Mouse (Mus musculus) embryo, embryonic 9.5 days (tissue): ENCODE measurements around the gene Cd84.
"Not testable (repeated sequence)": the region's sequence is repeated elsewhere in the genome, so short reads cannot be mapped to it uniquely, and the experiment has no call there.

ENCODE experiments used
- DNase-seq: peaks from one replicate; pipeline ENCODE4 v3.0.0-alpha.2; 2017; ENCODE audit errors: extremely low spot score

The Cd84 gene

DNA sequence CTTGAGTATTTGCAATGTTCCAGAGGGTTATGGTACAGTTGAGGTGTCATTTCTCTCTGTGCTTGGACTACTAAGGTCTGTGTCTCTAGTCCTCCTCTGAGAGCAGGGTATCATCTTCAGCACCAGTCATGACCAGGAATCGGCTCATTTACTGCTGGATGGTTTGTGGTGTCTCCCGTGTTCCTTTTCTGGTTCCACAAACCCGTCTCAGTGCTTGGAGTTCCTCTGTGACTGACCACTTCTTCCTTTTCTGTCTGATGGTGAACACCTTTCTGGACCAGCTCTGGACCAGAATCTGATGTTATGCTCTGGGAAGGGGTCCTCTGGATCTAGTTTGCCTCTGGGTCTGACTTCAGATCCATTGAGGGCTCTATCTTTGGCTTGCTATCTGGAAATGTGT lies at the start of gene Cd84:
Gene Cd84 (plus strand): TSS at position 210 of the 400 bp plus-strand sequence.
- DNase-seq: no peak

DNA sequence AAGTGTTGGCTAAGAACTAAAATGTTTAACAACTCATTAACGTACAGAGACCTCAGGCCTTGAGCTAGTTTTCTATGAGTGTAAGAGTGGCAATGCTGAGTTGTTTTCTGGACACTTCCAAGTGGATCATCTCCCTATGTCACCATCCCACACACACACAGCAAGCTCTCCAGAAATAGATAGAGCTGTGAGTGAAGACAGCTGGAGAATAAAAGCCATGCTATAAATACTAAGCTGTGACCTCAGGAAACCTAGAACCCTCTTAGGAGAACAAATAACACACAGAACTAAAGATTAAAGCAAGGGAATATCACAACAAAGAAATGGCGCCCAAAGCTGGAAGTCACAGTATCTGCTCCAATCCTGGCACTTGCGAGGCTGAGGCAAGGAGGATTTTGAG lies 48.0 kb upstream of the Cd84 start:
- DNase-seq: no peak

DNA sequence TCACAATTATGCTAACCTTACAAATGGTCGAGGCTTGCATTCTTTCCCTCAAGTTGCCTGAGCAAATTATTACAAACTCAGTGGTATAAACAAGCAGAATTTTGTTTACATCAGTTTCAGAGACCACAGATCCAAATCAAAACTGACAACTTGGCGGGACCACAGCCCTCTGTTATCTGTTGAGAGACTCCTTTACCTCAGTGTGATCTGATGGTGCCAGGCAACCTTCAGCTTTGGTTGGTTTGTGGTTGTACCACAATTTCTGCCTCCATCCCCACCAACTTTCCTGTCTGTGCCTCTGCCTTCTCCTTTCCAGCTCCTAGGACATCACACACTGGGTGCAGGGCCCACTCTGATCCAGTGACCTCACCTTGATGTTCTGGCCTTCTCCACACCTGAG lies 43.3 kb upstream of the Cd84 start:
- DNase-seq: no peak

DNA sequence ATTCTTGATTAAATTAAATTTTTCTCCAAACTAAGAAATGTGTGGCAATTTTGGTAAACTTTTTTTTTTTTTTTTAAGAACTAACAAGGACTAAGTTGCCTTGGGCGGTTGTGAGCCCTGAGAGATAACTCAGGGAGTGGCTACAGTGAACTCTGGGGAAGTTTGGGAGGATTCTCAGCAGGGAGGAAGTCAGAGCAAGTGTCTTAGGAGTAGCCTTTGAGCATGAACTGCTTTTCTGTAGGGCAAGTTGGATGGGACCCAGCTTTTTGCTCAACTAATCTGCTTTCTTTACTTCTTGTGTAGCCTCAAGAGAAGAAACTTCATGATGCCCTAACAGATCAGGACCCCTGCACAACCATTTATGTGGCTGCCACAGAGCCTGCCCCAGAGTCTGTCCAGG lies 41.7 kb upstream of the Cd84 start:
- DNase-seq: no peak

DNA sequence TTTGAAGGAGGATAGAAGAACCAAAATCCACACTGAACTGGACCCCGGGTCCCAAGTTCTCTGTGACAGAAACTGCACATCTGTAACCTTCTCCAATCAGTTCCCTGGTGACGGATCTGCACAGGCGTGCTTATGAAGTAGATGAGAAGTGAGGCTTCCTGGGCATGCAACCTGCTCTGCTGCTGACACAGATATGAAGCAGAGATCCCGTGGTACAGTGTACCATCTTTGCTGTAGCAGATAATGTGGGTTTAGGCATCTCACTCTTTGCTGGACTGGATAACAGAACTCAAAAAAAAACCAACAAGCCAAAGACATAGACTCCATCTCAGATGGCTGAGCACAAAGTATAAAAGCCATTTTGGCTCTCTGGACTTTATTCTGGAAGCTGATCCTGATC lies 39.8 kb upstream of the Cd84 start:
- no peak for DNase-seq

DNA sequence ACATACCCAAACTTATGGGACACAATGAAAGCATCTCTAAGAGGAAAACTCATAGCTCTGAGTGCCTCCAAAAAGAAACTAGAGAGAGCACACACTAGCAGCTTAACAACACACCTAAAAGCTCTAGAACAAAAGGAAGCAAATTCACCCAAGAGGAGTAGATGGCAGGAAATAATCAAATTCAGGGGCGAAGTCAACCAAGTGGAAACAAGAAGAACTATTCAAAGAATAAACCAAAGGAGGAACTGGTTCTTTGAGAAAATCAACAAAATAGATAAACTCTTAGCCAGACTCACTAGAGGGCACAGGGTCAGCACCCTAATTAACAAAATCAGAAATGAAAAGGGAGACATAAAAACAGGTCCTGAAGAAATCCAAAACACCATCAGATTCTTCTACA lies 28.4 kb upstream of the Cd84 start:
- DNase-seq: not testable (repeated sequence)

DNA sequence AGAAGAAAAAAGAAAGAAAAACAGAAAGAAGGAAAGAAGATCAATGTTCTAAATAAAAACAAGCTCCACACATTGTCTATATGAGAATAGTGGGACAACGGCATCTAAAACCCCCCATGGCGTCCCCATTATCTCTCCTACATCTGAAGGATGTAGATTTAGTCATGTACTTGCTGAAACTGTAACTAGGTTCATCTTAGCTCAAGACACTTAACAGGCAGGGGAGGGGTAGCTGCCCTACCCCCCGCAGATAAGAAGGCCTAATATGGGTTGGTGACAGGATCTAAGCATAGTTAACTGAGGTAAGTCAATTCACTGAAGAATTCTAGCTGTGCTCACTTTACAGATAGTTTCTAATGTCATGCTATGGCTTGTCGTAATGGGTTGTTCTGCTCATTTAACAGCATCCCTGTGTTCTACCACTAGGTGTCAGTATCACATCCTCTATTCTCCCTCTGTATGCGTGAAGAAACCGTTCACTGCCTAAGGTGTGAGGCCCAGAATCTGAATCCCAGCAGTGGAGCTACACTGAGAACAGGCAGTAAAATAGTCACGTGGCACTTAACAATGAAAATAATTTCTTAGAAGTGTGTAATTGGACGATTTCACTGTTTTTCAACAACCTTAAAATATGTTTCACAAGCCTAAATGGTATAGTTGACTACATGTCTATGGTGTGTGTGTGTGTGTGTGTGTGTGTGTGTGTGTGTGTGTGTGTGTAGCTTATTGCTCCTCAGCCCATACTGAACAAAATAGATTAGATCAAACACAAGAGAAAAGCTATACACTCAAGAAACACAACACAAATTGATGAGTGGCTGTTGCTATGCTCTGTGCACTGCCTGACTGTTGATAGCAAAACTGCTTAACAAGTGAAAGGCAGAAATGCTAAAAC lies 23.7 kb upstream of the Cd84 start:
- DNase-seq: peak; percentile 69

DNA sequence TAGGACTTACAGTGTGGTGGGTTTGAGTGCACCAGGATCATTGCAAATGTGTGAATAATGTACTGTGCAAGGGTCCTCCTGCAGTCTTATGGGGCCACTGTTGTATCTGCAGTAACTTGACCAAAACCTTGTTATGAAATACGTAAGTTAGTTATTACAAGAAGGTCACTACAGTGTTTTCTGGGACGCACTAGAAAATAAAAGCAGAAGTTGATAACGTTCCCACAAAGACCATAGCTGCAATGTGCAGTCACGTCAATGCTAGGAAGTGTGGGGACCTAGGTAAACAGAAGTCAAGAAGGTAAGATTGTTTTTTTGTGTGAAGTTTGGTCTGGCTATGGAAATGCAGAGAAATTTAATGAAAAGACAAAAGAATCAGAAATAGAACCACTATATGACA lies 22.5 kb upstream of the Cd84 start:
- no peak for DNase-seq

DNA sequence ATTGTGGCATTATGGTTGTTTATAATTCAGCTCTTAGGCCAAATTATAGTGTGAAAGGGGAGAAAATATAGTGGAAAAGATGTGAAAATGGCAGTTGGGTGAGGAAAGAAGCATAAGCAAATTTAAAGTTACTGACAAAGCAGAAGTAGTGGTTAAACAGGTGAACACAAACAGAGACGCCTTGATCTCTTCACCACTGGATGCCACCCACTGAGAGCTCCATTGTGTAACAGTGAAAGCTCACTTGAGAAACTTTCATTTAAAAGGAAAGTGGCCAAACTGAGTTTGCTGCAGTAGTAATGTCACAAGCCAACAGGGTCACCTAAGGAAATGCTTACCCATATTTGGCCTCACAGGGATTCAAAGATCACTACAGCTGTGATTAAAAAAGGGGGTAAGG lies 18.2 kb upstream of the Cd84 start:
- no peak for DNase-seq

DNA sequence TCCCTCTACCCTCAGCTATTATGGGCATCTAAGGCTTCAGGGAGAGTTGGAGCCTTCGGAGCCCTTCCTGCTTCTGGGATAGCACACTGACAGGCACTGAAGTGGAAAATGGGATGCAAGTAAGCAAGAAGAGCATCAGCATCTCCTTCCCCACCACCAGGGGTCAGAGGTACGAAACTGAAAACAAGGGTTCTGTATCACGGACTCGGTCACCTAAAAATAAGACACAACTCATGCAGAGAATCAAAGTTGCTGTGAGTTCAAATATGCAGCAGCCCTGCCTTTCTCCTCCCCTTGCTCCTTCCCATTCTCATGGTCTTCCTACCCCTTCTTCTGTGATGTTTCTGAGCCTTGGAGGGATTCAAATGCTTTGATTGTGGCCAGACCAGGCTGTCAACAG lies 14.0 kb upstream of the Cd84 start:
- DNase-seq: no peak

DNA sequence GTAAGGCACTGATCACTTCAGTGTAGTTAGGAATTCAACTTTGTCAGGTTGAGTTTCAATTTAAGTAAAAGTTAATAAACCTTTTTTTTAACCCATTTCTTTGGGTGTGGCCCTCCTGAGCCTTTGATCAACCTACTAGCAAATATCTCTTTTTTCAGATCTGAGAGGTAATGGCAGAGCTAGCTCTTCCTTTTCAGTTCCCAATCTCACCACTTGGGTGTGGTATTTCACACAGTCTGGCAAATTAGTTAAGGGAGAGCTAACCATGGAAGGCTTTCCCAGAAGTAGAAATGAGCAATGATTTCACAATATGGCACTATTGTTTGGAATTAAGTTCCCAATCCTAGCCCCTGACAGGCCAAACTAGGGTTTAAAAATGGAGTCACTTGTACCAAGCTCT lies 13.3 kb upstream of the Cd84 start:
- peak; percentile 22 for DNase-seq

DNA sequence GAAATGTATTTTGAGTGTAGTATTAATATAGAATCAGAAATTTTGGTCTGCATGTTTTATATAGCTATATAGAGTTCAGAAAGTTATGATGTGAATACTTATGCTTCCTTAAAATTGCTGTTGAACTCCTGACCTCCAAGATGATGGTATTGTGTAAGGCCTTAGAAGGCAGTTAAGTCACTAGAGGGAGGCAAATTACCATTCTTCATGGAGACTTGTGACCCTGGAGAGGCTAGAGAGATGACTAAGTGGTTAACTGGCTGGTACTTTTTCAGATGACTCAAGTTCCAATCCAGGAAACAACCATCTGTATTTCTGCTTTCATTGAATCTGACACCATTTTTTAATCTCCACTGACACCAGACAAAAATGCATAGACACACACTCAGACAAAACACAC lies 11.8 kb upstream of the Cd84 start:
- DNase-seq: no peak

DNA sequence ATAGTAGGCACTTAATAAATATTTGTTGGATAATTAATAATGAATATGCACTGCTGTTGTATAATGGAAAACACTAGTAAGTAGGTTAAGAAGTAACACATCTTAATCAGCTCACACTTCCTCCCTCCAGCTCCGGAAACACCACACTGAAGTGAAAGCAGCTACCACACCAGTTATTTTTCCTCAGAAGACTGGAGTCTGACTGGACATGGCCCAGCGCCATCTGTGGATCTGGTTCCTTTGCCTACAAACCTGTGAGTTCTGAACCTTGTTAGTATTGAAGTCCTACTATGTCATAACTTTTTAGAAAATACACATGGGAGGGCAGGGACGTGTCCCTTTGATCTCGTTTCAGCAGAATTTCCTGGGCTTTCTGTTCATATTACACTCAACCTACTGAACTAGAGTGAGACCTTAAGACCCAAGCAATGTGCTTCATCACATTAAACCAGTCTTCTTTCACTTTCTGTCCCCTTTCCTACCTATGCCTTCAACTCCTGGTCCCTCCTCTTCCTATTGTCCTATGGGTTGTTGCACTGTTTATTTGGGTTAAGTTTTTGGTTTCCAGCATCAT lies 1.0 kb downstream of the Cd84 start:
- DNase-seq: no peak

DNA sequence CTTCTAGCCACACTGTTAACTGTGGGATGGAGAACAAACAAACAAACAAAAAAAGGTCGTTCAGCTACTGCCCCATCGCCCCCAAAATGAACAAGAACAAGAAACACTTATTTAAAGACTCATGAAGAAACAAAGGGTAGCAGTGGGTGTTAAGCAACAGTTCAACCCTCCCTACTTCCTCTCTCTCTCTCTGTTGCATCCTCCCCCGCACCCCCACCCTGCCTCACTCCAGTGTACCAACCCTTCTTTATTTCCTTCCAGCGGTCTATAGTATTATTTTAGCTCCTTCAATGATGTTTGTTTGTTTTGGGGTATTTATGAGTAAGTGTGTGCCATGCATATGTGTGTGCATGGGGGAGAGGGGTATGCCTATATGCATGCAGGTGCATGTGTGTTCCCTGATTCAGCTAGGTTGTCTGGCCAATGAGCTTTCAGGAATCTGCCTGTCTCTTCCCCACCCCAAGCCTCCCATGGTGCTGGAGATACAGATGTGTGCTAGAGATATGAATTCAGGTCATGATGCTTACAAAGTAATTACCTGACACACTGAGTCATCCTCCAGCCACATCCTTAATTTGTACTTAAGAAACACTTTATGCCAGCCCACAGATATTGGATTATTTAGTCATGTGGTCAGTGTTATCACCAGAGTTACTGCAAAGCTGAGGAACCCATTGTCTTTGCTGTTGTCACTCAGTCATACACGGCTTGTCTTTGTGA lies 5.7 kb downstream of the Cd84 start:
- DNase-seq: no peak

DNA sequence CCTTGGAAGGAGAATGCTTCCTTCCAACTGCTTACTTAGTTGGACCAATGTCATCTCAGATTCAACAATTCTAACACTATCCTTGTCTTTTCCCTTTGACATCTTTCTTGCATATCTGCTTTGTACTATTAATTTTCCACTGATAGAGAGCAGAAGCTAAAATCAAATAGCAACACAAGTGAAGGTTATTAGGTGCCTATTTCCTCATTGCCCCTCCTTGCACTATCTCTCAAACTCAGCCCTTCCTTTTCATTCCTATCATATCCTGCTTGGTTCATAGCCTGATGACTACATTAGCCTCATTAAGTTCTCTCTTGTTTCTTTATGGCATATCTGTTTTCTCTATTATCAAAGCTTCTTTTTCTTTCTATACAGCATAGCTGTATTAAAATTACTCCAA lies 8.7 kb downstream of the Cd84 start:
- DNase-seq: no peak

DNA sequence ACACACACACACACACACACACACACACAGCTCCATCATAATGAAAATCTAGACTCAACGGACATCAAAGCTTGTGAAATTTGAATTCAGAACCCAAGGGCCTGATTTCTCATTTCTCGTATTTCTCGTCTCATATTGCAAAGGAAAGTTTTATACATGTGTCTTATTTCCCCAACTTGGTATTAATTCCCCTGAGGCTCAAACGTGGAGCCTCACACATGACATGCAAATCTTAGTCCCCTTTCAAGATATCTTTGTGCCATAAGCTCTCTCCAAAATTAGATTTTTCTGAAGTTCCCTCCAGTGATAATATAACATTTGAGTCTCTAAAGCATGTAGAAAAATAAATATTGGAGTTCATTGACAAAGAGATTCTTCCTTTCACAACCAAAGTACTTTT lies 9.3 kb downstream of the Cd84 start:
- DNase-seq: no peak

DNA sequence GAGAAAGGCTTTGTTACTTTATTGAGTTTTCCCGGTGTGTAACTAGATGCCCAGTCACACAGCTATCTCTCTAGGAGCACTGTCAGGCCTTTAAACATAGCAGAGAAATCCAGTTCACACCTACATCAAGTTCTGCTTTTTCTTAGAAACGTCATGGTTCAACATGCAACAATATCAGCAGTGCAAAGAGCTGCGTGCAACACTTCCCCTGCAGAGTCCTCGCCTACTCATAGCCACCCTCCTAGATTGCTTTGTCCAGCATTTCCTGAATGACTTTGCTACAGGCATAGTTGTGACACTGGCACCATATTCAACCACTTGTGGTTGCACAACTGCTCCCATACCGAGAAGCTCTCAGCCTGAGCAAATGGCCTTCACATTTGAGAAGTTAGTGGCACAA lies 10.0 kb downstream of the Cd84 start:
- no peak for DNase-seq

DNA sequence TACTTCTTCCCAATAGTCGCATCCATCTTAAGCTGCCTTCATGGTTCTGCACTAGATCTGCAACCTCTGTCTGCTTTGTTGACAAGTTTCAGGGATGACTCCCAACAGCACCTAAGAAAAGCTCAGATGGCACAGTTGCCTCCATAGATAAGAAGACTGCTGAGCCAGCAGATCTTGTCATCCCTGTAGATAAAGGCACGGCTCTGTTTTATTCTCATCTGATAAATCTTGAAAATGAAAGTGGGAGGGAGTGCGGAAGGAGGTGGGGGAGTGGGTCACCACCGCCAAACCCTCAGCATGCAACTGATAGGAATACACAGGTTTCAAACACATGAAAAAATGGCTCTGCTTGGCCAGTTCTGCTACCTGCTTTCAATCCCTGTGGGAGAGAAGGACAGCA lies 26.0 kb downstream of the Cd84 start:
- DNase-seq: no peak

DNA sequence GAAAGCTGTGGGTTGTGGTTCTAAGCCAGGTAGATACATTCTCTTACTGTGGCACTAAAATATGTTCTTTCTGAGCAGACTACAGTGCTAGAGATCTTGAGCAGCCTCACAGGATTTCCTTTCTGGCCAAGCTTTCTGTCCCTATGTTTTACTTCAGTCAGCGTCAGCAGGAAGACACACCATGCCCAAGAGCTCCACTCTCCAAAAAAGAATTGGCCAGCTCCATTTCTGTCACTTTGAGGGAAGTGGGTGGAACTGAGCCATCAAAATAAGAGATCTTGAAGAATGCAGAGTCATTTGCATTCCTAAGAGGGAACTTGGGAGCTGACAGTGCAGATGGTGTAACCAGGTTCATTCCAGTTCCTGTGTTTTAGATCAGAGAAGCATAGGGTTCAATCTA lies 47.5 kb downstream of the Cd84 start:
- DNase-seq: no peak

DNA sequence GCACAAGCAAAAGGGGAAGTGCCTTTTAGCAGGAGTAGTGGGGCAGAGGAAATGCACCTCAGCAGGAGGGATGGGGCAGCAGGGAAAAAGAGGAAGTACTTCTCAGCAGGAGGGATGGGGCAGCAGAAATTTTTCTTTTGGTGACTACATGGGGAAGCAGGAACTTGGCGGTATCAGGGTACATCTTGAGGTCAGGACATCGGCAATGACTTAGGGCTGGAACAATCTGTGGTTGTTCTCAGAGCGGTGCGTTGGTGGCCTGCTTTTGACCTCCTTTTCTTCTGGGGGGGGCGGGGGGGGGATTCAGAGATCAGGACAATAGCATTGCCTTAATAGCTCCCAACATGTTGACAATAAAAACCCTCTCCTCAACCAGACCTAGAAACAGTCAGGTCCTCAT lies 55.9 kb downstream of the Cd84 start, which contains the start of gene Gm10521:
Gene Gm10521 (plus strand): TSS at position 301 of the 400 bp plus-strand sequence.
- DNase-seq: not testable (repeated sequence)

DNA sequence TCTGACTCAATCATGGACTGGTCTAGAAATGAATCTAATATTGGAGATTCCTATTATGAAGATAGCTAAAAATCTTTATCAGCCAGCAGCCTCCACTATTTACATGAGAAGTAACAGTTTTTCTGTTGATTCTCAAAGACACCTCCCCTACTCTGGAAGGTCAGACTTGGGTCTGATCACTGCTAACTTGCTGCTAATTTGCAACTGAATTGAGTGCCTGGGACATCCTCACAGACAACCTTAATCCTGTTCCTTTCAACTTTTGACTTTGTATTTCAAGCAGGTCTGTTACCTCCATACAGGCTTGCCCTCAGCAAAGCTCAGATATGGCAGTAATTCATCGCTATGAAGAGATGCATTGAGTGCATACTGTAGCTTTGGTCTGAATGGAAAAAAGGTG lies 64.5 kb downstream of the Cd84 start:
- no peak for DNase-seq

DNA sequence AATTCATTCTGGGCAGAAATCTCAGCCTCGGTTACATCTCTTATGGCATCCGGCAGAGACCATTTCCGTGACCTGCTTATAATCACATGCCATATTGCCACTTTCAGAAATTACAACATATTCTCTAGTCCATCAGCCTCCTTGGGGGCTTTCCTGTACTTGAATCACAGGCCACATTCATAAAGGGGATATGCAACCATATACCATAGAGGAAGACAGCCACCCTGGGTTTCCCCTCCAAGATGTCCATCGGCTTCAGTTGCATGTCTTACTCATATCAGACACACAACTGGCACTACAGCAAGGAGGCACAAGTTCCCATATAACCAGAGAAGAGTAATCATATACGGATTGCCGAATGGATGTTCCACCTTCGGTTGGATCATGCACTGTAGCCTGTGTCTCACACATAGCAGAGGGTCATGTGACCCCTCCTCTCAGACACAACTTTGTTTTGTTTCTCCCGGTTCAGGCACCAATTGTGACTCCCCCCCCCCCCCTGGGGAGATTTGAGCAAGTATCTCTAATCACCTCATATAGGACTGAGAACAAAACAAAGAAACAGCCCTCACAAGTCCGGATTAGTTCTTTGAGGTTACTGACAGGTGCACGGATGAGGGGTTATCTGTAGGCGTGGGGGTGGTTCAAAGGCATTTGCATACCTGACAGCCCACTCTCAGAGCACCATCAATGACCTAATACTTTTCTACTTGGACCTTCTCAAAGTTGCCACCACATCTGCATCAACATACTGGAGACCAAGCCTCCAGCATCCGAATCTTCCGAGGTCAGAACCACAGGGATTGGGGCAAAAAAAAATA lies 76.4 kb downstream of the Cd84 start:
- DNase-seq: no peak
